Mouse (Mus musculus) monocyte, adult 2 months (primary cell): ENCODE data around the gene Lpin1.

Source experiments
- DNase-seq, 2 experiments: peaks; one replicate each; pipeline ENCODE4 v3.0.0; 2022; ENCODE audit warnings: low spot score in 2 of 2, low read depth in 1 of 2

Gene Lpin1

DNA sequence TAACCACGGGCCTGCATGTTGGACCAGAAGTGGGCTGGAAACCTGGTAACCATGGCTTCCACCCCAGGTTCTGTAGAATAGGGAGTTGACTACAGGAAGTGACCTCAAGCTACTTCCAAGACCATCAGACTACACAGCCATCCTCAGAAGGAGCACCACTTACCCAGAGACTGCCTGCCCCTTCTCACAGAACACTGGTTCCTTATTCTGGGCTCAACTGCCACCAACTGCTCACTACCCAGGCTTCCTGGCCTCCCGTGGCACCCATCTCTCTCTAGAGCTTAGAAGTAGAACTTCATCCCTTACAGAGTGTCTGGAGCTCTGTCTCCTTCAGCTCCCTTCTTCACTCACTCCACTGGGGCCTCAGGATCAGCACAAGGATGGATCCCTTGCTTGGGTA lies at the start of gene Lpin1:
Gene Lpin1 (minus strand): TSS at position 31 of the 400 bp plus-strand sequence.
- no peak for DNase-seq

DNA sequence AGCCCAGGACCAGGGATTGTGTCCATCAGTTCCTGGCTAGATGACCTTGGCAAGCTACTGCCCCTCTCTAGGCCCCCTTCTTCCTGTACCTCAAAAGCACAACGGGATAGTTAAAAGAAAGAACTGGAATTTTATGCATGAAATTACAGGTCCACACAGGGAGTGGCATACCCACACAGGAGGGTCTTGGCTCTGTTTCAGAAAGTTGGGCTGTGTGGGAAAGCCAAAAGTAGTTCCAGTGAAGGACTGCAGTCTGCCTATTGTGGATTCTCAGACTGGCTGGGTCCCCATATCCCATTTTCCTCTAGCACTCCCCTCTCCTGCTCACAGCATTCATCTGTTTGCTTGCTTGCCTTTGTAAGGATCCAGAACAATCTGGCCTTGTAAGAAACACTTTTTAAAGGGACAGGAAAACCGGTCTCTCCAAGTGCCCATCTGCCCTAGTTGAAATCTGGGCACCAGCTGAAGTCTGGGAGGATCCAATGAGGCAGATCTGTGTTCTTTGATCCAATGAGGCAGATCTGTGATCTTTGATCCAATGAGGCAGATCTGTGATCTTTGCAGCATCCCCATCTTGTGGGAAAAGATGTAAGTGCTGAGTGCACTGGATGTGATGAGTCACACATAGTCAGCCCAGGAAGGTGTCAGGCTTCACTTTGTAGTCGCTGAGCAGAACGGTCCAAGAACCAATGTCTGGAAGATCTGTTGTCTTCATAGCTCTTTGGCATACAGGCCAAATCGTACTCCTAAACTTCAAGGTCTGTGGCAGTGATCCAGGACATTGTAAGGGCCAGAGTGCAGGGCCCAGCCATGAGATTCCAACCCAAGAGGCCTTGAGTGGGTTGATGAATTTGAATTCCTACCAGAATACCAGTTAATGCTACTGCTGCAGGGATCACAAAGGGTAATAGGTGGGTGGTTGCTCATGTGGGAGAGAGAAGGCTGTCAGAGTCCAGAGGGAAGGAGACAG lies 46.4 kb upstream of the Lpin1 start:
- no peak for DNase-seq

DNA sequence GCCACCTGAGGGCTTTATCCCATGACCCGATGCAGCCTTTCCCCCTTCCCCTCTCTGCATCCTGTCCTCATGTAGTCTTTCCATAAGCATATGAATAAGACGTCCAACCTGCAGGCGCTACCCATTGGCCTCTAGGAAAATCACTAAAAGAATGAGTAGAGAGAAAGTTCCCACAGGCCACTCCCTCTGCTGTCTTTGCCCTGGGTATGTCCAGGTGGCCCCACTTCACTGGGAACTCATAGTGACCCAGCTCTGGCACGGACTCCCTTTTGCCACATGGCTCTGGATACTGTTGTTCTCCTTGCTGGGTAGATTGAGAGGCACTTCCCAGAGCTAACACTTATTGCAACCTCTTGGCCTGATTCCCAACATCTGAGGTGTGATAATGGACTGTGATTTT lies 44.8 kb upstream of the Lpin1 start:
- DNase-seq = no peak

DNA sequence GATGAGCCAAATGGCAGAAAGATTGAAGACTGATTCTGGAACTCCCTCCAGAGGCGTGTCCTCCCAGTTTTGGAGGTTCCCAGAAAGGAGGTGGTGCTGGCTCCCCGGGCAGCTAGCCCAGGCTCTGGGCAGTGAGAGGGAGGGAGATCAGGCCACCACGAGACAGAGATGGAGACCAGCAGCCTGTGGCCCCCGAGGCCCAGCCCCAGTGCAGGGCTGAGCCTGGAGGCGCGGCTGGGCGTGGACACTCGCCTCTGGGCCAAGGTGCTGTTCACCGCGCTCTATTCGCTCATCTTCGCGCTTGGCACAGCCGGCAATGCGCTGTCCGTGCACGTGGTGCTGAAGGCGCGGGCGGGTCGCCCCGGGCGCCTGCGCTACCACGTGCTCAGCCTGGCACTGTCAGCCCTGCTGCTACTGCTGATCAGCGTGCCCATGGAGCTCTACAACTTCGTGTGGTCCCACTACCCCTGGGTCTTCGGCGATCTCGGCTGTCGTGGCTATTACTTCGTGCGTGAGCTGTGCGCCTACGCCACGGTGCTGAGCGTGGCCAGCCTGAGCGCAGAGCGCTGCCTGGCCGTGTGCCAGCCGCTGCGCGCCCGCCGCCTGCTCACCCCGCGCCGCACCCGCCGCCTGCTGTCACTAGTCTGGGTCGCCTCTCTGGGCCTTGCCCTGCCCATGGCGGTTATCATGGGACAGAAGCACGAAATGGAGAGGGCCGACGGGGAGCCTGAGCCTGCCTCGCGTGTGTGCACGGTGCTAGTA lies 42.7 kb upstream of the Lpin1 start, which contains the start of gene Ntsr2:
Gene Ntsr2 (plus strand): TSS at position 51 of the 762 bp plus-strand sequence.
- no peak for DNase-seq

DNA sequence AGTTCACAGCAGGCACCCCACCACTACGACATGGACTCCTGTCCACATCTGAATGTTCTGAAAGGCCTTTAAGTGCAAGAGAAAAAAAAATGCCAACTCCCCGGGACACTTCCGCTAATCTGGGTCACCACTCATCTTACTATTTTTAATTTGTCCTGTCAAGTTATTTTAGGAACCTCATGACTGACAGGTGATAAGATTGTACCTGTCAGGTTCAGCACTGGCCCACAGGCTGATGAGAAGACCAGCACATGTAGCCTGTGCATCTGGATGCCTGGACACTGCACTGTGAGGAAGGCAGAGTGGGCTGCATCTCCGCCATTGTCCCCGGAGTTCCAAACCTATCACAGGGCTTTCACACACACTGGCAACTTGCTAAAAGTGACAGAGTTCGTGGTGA lies 39.1 kb upstream of the Lpin1 start:
- no peak for DNase-seq

DNA sequence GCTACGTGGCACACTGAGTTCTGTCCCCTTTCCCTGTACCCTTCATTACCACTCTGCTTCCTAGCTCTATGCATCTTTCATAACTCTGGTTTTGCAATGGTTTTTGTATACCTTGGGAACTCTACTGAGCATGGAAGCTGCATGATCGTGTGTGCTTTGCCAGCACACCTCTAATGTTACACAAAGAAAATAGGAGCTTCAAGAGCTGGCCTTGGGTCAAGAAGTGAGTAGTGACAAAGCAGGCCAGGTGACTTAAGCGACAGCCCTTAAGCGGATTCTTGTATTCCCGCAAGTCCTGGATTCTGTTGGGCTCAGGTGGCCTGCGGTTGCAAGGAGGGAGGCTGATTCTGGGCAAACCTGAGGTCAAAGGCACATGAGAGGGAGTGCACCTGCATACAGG lies 37.5 kb upstream of the Lpin1 start:
- no peak for DNase-seq

DNA sequence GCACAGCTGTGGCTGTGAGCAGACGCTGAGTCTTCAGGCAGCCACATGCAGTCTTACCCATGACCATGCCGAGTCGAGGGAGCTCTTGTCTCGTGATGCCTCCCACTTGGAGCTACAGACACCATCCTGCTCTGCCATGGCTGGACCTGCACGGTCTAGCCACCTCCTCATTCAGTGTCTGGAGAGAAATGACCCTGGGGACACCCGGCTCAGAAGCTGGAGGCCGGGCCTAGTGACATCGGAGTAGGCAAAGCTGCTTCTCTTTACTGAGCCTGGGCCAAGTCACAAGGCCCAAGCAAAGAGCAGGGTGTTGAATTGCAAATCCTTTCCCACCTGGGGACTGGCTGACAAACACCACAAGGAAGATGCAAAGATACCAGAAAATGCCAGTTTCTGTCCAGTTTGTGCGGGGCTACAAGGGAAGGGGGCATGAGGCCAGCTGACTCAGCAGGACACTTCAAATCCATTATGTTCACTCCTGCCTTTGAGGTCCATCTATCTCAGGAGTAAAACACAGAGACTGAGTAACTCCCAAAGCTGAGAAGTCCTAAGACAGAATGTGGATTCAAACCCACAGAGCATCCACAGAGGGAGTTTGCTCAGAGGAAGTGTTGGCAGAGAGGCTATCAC lies 36.1 kb upstream of the Lpin1 start:
- no peak for DNase-seq

DNA sequence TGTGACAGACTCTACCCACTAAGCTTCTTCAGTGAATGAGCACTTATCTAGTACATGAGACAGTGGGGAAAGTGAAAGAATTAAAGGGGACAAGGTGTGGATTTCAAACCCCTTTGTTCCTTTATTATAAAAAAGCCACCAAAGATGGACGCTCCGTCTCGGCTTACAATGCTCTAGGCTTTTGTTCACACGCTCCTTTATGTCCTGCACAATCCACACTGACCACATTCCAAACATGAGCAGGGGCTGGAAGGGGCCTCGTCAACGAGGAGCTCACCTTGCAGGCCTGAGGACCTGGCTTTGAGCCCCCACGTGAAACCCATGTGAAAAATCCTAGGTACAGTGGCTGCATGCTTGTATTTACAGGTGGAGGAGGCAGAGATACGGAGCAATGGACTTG lies 33.9 kb upstream of the Lpin1 start:
- no peak for DNase-seq

DNA sequence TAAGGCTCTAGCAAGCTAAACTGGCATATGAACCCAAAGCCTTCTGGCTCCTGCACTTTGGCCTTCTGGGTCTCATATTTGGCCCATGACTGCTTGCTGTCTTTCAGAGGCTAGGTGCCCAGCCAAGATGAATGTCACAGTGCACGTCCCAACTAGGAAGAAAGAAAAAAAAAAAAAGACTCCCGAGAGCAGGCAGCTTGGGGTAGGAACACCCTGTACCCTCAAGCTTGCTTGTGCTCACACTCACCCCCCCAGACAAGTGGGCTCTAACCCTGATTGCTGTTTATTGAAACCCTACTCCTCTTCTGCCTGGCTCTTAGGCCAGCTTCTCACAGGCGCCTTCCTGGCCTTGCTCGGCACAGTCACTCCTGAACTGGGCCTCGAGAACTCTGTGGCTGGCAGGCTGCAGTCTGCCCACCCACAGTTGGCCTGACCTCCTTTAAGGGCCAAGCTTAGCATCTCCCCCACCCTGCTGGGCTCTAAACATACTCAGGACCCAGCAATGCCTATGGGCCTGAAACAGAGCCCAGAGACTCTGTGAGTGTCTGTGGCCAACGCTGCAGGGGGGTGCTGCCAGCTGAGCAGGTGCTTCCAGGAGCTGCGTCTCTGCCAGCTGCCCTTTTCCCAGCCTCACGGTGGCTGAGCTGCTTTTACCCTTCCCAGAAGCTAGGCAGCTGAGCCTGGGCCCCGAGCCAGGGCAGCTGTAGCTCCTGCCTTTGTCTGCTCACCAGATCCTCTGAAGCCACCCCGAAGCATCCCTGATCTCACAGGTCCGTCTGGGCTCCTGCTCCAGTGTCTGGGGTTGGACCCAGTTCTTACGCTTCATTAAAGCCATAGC lies 33.0 kb upstream of the Lpin1 start:
- no peak for DNase-seq

DNA sequence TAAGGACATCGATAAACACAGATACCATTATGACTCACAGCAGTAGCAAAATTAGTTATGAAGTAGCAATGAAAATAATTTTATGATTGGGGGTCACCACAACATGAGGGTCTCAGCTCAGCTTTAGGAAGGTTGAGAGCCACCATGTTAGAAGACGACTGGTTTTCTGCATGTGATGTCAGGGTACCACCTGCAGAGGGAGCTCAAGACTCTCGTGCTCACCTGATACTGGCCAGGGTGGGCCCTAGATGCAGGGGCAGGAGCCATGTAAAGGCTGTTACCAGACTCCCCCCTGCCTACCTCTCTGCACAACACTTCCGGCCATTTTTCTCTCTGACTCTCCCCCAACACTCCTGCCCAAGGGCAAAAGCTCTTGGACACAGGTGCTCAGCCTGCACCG lies 31.2 kb upstream of the Lpin1 start:
- DNase-seq = no peak

DNA sequence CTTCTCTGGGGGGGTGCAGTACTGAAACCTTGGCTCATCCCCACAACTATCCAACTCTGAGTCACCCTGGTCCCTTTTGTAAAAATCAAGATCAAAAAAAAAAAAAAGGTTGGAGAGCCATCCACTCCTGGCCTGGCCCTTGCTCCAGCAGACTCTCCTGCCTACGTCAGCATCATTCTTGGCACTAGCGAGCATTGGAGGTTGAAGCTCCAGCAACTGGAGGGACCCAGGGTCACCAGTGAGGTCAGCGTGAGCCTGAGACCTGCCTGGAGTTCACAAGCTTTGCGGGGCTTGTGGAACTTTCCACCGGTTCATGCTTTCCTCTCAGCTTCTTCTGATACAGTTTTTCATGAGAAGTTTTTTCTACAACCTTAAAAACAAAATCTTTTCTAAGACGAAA lies 29.3 kb upstream of the Lpin1 start:
- DNase-seq = no peak

DNA sequence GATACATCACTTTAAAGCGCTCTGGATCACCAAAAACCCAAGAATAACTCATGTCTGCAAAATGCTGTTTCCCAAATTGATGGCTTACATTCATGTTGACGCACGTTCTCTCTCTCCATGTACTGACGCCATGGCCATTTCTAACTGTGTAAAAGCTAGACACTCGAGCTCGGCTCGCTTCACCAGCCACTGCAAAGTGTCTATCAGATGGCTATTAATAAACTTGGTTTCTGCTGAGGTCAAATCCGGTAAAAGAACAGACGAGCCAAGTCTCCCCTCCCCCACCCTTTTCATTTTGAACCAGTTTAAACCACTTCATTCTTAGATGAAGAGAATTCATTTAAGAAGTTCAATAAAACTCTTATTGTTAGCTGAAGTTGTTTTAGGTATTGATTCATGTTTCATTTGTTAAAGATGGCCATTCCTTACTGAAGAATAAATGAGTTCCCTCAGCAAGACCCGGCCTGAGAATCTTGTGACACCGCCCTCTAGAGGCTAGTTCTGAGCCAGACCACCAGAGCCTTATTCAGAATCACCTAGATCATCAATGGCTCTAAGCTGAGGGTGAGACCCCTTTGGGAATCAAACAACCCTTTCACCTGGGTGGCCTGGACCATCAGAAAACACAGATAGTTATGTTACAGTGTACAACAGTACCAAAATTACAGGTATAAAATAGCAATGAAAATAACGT lies 28.5 kb upstream of the Lpin1 start:
- DNase-seq = no peak

DNA sequence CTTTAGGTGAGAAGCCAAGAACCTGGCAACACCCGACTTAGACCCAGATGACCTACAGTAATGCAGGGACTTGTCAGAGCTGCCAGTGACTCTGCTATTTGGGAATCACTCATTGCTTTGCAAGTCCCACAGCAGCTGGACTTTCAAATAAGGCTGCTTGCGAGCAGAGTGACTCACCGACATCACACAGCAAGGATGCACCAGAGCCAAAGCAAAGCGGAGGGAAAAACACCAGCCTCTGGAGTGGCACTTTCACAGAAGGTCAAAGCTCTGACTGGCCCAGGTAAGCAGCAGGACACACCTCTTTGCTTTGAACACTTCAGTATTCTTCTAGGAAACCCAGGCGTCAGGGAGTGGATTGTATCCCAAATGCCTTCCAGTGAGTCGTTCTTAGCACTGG lies 25.1 kb upstream of the Lpin1 start:
- no peak for DNase-seq

DNA sequence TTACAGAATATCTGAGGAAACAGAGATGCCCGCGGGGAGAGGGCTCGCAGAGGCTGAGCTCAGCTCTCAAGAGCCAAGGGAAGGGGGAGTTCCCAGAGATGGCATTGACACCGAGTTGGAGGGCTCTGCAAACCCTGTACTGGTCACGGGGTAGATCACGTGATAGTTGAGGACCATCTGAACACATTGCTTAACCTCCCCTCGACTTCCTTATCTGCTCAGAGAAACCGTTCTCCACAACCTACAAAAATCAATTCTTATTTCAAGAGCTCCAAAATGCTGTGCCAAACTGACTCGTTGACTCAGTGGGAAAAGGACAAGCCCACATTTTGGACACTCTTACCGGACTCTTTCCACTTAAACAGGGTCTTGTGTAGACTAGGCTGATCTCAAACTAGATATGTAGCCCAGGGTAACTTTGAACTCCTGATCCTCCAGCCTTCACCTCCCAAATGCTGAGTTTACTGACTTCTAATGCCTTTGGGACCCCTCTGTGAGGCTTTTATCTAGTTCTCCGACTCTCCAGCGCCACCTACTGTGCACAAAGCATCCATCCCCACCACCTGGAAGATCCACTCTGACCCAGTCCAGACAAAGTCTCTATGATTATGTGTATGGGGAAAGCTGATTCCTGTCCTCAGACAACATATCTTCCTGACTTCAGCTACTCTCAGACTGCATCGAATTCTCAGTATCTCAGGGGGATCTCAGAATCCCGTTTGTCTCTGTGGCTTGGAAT lies 23.5 kb upstream of the Lpin1 start:
- no peak for DNase-seq

DNA sequence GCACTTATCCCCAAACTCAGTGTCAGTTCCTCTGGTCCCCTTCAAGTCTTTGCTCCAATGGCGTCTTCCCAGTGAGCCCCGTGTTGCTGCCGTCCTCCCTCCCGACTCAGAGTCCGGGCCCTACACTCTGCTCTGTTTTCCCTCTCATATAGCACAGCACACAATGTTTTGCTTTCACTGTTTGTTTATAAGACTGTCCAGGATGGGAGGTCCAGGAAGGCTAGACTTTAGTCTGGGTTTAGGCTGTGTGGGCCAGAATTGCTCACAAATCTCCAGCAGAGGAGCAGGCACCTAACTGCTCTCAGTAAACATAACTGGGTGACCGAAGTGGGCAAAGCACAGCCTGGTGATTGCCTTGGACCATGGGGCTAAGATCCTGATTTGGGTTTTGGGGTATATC lies 22.5 kb upstream of the Lpin1 start:
- no peak for DNase-seq

DNA sequence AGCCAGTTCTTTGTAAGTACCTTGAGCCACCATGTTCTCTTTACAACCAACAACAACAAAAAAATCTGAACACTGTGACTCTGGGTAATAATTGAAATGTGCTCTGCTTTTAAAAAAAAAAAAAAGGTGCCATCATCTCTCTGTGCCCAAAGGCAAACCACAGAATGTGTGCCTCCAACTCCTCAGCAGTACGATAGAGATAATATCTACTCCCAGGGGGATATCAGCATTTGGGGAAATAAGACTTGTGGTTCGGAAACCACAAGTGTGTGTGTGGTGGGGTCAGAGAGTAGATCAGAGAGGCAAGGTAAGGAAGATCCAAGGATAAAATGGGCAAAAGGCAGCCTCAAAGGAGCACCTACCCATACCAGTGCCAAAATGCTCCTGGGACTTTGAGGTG lies 20.7 kb upstream of the Lpin1 start:
- no peak for DNase-seq

DNA sequence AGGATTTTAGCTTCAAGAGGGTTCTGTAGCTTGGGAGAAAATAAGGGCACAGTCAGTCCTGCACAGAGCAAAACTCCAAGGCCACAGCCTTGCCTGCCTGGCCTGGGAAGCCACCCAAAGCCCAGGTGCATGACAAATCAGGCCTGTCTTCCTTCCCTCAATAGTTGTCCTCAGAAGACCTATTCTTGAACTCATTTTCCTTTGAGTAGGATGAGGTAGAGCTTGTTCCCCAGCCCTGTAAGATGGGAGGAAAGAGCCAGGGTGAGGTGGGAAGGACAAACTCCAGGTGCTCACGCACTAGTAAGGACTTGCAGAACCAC lies 20.1 kb upstream of the Lpin1 start:
- DNase-seq = no peak

DNA sequence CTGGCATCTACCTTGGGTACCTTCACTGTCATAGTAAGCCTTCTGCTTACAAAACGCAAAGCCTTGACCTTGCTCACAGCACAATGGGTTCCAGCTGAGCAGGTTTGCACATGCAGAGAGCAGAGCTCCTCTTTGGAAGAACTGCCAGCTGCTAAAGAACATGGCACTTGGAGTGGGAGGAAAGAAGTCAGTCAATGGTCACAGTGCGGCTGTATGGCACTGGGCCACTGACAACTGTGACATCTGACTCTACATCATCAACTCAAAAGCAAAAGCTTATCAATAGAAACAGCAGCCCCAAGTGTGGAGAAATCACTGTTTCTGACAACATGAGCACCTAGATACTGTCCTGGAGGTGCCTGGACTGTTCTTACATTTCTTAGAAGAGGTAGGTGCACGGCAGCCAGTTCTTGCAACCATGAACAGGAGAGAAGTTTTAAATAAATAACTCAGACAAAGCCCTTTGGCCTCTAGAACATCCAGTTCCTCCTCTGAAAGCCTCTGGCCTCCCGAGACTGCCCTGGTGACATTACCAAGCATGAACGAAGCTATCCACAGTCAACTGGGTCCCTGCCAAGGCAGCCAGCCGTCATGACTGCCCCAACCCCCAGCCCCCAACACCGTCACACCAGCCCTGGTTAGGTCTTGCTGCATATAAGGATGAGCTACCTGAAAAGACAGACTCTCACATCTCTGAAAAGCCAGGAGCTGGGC lies 19.5 kb upstream of the Lpin1 start:
- no peak for DNase-seq

DNA sequence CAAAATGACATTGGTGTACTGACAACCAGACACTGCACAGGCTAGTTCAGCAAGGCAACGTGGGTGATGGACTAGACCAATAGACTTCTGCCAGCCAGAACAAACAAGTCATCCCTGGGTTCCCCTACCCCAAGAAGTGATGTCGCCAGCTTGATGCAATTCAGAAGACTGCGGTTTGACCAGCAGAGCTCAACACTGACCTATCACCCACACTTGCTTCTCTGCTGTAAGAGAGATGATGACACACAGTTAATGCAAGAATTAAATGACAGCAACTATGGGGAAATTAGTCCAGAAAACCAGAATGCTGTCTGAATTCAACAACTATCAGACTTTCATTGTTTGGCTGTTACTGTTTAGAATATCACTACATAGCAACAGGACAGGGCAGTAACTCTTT lies 9.5 kb upstream of the Lpin1 start:
- no peak for DNase-seq
